Mouse (Mus musculus) forebrain, embryonic 12.5 days (tissue): ENCODE results near the gene Pusl1. TPM values are rescaled to one million over a fixed set of nuclear protein-coding genes. Genes with fewer than 3 reads are reported as not detected.

Source experiments
- ATAC-seq: fragments of 200-750 bp; cut with Nextera tagmentation; 2 replicates; pipeline ENCODE4 v1.8.0; 2017; ENCODE audit warnings: moderate TSS enrichment; ENCODE audit not compliant: low FRiP score
- H3K27ac ChIP-seq: fragments of 300-500 bp; sonication (generic); 2 replicates; pipeline ENCODE4 v1.5.1; 2016; ENCODE audit warnings: mild to moderate bottlenecking
- H3K27me3 ChIP-seq: fragments of 300-500 bp; sonication (generic); 2 replicates; pipeline ENCODE4 v1.6.1; 2016; ENCODE audit warnings: mild to moderate bottlenecking
- H3K36me3 ChIP-seq: fragments of 300-500 bp; sonication (generic); replicated peaks from 2 replicates; pipeline ENCODE4 v1.6.1; 2016; ENCODE audit warnings: mild to moderate bottlenecking
- H3K4me1 ChIP-seq: fragments of 300-500 bp; sonication (generic); 2 replicates; pipeline ENCODE4 v1.6.1; 2016
- H3K4me2 ChIP-seq: fragments of 300-500 bp; sonication (generic); 2 replicates; pipeline ENCODE4 v1.6.1; 2016; ENCODE audit warnings: mild to moderate bottlenecking, moderate library complexity
- H3K4me3 ChIP-seq: fragments of 300-500 bp; sonication (generic); replicated peaks from 2 replicates; pipeline ENCODE4 v1.5.1; 2016; ENCODE audit warnings: mild to moderate bottlenecking
- H3K9ac ChIP-seq: fragments of 300-500 bp; sonication (generic); 2 replicates; pipeline ENCODE4 v1.6.1; 2016; ENCODE audit warnings: mild to moderate bottlenecking
- H3K9me3 ChIP-seq: fragments of 300-500 bp; sonication (generic); 2 replicates; pipeline ENCODE4 v1.6.1; 2016
- WGBS: fragments of 180-500 bp; shearing (Covaris S2); methylation state at CpG from one replicate; pipeline ENCODE4 v1.1.7; 2016; 5-methylcytosine and 5-hydroxymethylcytosine counted together
- microRNA-seq: library from miRNA; unstranded; fragments of <30 nt; microRNA quantifications from one replicate; pipeline ENCODE4, GENCODE M21; 2017
- polyA plus RNA-seq: library from polyadenylated mRNA; unstranded; fragments of >200 nt; fragmentation: Nextera tagmentation; extraction: Ambion mirVana; gene quantifications from 2 replicates; pipeline ENCODE4 v1.2.1, GENCODE M21; 2016

The Pusl1 gene
- polyA plus RNA-seq, 1 experiment from 2014 or later = 48.8 TPM

- H3K9me3 ChIP-seq = no peaks in the 10 kb centered on the region
- 61% methylated on average over 8 of the region's 8 CpGs for WGBS
- no peak overlapping the region for H3K9ac ChIP-seq
- peaks cover 2% of the 10 kb centered on the region; the same call in 1 of the 2 replicates for H3K36me3 ChIP-seq
- H3K4me2 ChIP-seq = no peak overlapping the region
- ATAC-seq = no peak
- peaks cover 36% of the 10 kb centered on the region for H3K4me1 ChIP-seq
- H3K27ac ChIP-seq = no peak overlapping the region
- peaks cover 24% of the 10 kb centered on the region for H3K27me3 ChIP-seq
- H3K4me3 ChIP-seq = no peak overlapping the region
Measured at GRCm38 (mm10) chr4:155838187-155839153, 53.1 kb downstream of the Pusl1 start.

Small RNAs within 50 kb of the gene (microRNA-seq; reads per million reads assigned to microRNA genes)
- gene Gm22991 = not detected

Other genes starting within 250 kb of the Pusl1 start
- gene Gm10563, start 246.4 kb downstream of the Pusl1 start, polyA plus RNA-seq = not detected in 2 replicates
- gene Mmp23, start 238.4 kb downstream of the Pusl1 start, polyA plus RNA-seq = 2.2 and 2.4 TPM in 2 replicates
- gene Mib2, start 222.6 kb downstream of the Pusl1 start, polyA plus RNA-seq = 30.7 and 35.8 TPM in 2 replicates
- 2.4 and 5.9 TPM in 2 replicates for gene Fndc10, start 197.4 kb downstream of the Pusl1 start, polyA plus RNA-seq
- gene Ssu72, start 187.0 kb downstream of the Pusl1 start, polyA plus RNA-seq = 137 and 139 TPM in 2 replicates
- 2.5 and 3.2 TPM in 2 replicates for gene Tmem240, start 157.0 kb downstream of the Pusl1 start, polyA plus RNA-seq
- 95.3 and 99.0 TPM in 2 replicates for gene Atad3a, start 130.7 kb downstream of the Pusl1 start, polyA plus RNA-seq
- gene Vwa1, start 117.1 kb downstream of the Pusl1 start, polyA plus RNA-seq = 9.8 and 11.5 TPM in 2 replicates
- gene Tmem88b, start 105.9 kb downstream of the Pusl1 start, polyA plus RNA-seq = 0.22 and 0.35 TPM in 2 replicates
- not detected in 2 replicates for gene Ankrd65, start 101.3 kb downstream of the Pusl1 start, polyA plus RNA-seq
- gene Mrpl20, start 88.9 kb downstream of the Pusl1 start, polyA plus RNA-seq = 209 and 210 TPM in 2 replicates
- 195 and 202 TPM in 2 replicates for gene Ccnl2, start 79.3 kb downstream of the Pusl1 start, polyA plus RNA-seq
- gene Aurkaip1, start 60.5 kb downstream of the Pusl1 start, polyA plus RNA-seq = 131 and 132 TPM in 2 replicates
- gene Mxra8, start 52.1 kb downstream of the Pusl1 start, polyA plus RNA-seq = 22.9 and 24.3 TPM in 2 replicates
- 6.1 and 9.2 TPM in 2 replicates for gene Dvl1, start 44.4 kb downstream of the Pusl1 start, polyA plus RNA-seq
- gene Tas1r3, start 28.4 kb downstream of the Pusl1 start, polyA plus RNA-seq = 0.51 and 0.61 TPM in 2 replicates
- gene Cptp, start 22.3 kb downstream of the Pusl1 start, polyA plus RNA-seq = 17.9 and 23.4 TPM in 2 replicates
- 92.2 and 94.1 TPM in 2 replicates for gene Ints11, start 22.2 kb downstream of the Pusl1 start, polyA plus RNA-seq
- gene Acap3, start within 50 bp of the Pusl1 start, polyA plus RNA-seq = 47.9 and 57.2 TPM in 2 replicates
- gene Ube2j2, start 52.0 kb upstream of the Pusl1 start, polyA plus RNA-seq = 154 and 159 TPM in 2 replicates
- gene C1qtnf12, start 70.5 kb upstream of the Pusl1 start, polyA plus RNA-seq = 10.9 and 11.6 TPM in 2 replicates
- gene B3galt6, start 100.9 kb upstream of the Pusl1 start, polyA plus RNA-seq = 16.4 and 18.6 TPM in 2 replicates
- gene Sdf4, start 101.1 kb upstream of the Pusl1 start, polyA plus RNA-seq = 115 and 117 TPM in 2 replicates
- 0.70 and 1.2 TPM in 2 replicates for gene Tnfrsf4, start 122.1 kb upstream of the Pusl1 start, polyA plus RNA-seq
- 1.3 and 1.4 TPM in 2 replicates for gene Tnfrsf18, start 134.4 kb upstream of the Pusl1 start, polyA plus RNA-seq
- 0.22 and 0.37 TPM in 2 replicates for gene Ttll10, start 167.6 kb upstream of the Pusl1 start, polyA plus RNA-seq
- gene 9430015G10Rik, start 218.2 kb upstream of the Pusl1 start, polyA plus RNA-seq = 68.9 and 69.0 TPM in 2 replicates
- gene Rnf223, start 238.7 kb upstream of the Pusl1 start, polyA plus RNA-seq = 1.2 and 1.3 TPM in 2 replicates